Mouse (Mus musculus) cortical plate, adult 2 months (tissue): ENCODE data around the gene Snx18. TPM values are rescaled to one million over a fixed set of nuclear protein-coding genes. Genes with fewer than 3 reads are reported as not detected.

Experiments
- H3K27ac ChIP-seq: fragments of 200-500 bp; 2 replicates; pipeline ENCODE4 v1.5.1; 2012; ENCODE audit warnings: low read length, control low read depth, inconsistent platforms; ENCODE audit not compliant: insufficient read depth
- H3K4me1 ChIP-seq: fragments of 200-500 bp; 2 replicates; pipeline ENCODE4 v1.6.1; 2011; ENCODE audit warnings: low read length; ENCODE audit not compliant: control insufficient read depth, insufficient read depth
- H3K4me3 ChIP-seq: fragments of 200-500 bp; 2 replicates; pipeline ENCODE4 v1.5.1; 2011; ENCODE audit warnings: mild to moderate bottlenecking, low read length, control low read depth; ENCODE audit not compliant: insufficient read depth
- CTCF ChIP-seq: fragments of 200-500 bp; IDR thresholded peaks from 2 replicates; pipeline ENCODE4 v1.5.1; 2011; ENCODE audit warnings: mild to moderate bottlenecking, control low read depth, low read length; ENCODE audit not compliant: insufficient read depth; ENCODE audit errors: extremely low read depth
- POLR2A ChIP-seq: fragments of 200-500 bp; IDR thresholded peaks from 2 replicates; pipeline ENCODE4 v1.6.1; 2011; ENCODE audit warnings: mild to moderate bottlenecking, low read length, control low read depth; ENCODE audit not compliant: insufficient read depth; ENCODE audit errors: extremely low read depth
- polyA plus RNA-seq: library from polyadenylated mRNA; depleted of rRNA; stranded (reverse); fragments of >200 nt; gene quantifications from 2 replicates; pipeline ENCODE4 v1.2.3, GENCODE M21; 2012

Gene Snx18
- polyA plus RNA-seq, 1 experiment: 13.8 TPM

DNA sequence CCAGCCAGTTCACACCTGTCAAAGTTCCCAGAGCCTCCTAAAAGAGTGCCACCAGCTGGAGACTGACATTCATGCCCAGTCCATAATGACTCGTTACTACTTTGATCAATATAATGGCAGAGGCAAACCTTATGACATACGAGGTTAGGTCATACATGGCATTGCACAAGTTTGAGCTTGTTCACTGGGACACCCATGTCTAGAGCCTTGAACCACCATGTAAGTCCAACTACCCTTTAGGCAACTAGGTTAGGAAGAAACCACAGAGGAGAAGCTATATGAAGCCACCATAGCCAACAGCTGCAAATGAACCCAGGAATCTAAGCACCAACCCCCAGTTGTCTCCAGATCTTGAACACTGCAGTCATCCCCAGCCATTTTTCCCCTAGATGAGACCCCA is 45.0 kb downstream of the Snx18 start:
- H3K27ac ChIP-seq: no peak overlapping the region
- TF ChIP-seq POLR2A: no peak
- no peak for TF ChIP-seq CTCF
- H3K4me1 ChIP-seq: no peaks in the 10 kb centered on the region; the same call in 1 of the 2 replicates
- H3K4me3 ChIP-seq: no peak overlapping the region

DNA sequence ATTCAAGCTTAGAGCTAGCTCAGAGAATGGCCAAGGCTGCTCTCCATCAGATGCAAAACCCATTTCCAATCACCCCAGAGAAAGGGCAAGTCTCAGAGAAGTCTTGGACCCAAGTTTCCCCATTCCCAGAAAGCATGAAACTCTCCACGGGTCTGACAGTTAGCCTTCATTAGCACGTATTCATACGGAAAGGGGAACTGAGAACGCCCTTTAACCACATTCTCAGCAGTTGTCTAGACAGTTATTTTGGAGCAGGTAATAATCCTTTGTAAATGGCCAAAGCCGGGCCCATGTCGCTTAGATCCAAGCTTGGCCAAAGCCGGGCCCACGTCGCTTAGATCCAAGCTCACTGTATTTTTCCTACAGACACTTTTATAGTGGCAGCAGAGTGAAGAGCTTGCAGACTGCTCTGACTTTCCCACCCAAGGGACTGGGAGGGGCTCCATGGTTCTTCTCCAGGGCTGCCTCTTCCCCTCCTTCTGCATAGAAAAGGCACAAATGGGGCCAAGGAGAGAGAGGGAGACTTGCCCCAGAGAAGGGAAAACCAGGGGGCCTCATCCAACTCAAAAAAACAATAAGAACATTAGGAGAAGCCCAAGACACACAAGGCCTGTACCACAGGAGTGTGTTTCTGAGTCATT is 46.2 kb downstream of the Snx18 start:
- no peak for TF ChIP-seq POLR2A
- TF ChIP-seq CTCF: no peak
- Histone ChIP-seq H3K4me1 (no peaks in the 10 kb centered on the region; the same call in 1 of the 2 replicates), H3K4me3 (no peak overlapping the region), H3K27ac (no peak overlapping the region)

DNA sequence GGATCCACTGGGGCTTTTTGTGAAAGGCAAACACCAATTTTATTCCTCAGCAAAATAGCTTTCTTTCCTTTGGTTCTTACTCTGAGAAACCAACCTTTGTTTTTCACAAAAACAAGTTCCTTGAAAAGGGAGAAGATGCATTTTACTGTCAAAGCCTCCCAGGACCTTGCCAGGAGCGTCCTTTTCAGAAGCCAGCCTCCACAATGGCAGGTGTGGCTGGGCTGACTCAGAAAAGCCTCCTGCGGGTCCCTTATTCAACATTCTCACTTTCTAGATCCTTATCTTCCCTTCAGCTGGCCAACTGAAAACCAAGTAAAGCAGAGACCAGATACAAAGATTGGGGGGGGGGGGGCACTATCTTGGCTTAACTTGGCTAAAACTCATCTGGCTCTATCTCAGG is 48.8 kb downstream of the Snx18 start:
- TF ChIP-seq POLR2A: no peak
- no peak for TF ChIP-seq CTCF
- no peak overlapping the region for H3K27ac ChIP-seq
- no peak overlapping the region for H3K4me3 ChIP-seq
- no peaks in the 10 kb centered on the region; the same call in 1 of the 2 replicates for H3K4me1 ChIP-seq

DNA sequence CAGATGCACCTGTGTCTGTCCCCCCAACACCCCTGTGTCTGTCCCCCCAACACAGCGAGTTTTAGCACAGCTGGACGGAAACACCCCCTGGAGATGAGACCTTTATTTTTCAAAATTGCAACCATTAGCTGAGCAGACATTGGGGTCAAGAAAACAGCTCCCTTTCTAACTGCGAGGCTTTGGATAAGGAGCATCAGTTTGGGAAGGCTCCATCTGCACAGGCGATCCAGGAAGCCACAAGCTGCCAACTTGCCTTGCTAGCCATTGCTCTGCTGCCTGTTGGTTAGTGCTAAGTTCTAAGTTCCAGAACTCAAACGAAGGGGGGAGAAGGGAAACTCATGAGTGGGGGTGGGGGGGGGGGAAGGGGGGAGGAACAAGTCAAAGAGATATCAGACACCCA is 51.4 kb downstream of the Snx18 start:
- TF ChIP-seq POLR2A: no peak
- TF ChIP-seq CTCF: no peak
- no peak overlapping the region; the same call in 1 of the 2 replicates for H3K27ac ChIP-seq
- H3K4me1 ChIP-seq: no peaks in the 10 kb centered on the region; the same call in 1 of the 2 replicates
- H3K4me3 ChIP-seq: no peak overlapping the region

DNA sequence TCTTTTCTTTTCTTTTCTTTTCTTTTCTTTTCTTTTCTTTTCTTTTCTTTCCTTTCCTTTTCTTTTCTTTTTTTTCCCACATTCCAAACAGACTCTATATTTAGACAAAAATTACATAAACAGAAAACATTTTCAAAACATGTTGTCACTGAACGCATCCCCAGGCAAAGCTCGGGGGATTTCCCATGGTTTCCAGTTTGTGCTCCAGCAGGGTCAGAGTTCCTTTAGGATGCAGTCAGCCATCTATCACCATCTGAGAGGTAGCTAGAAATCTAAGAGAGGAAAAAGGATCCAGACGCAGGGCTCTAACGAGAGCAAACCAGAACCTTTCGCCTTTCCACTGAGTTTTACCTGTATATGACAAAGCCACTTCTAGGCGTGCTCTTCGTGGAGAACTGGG is 52.0 kb downstream of the Snx18 start:
- Histone ChIP-seq H3K4me1 (no peaks in the 10 kb centered on the region; the same call in 1 of the 2 replicates), H3K4me3 (no peak overlapping the region), H3K27ac (no peak overlapping the region; the same call in 1 of the 2 replicates)
- TF ChIP-seq CTCF (no peak), POLR2A (no peak)

DNA sequence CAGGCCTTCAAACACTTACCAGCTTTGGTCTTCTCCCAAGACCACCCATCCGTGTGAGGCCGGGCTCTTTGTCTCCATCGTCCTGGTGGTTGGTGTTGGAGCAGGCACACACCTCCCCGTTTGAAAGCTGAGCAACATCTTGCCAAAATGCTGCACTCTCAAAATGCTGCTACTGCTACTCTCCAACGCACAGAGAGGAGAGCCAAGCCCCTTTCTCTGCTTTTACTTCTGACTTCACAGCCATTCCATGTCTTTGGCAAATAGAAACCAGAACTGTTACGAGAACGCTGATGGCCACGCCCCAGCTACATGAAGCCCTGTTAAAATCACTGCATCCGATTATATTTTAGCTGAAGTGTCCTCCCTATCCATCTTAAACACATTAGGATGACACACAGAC is 58.7 kb downstream of the Snx18 start:
- H3K4me1 ChIP-seq: no peaks in the 10 kb centered on the region
- TF ChIP-seq POLR2A (no peak), CTCF (no peak)
- H3K27ac ChIP-seq: no peak overlapping the region
- H3K4me3 ChIP-seq: no peak overlapping the region

DNA sequence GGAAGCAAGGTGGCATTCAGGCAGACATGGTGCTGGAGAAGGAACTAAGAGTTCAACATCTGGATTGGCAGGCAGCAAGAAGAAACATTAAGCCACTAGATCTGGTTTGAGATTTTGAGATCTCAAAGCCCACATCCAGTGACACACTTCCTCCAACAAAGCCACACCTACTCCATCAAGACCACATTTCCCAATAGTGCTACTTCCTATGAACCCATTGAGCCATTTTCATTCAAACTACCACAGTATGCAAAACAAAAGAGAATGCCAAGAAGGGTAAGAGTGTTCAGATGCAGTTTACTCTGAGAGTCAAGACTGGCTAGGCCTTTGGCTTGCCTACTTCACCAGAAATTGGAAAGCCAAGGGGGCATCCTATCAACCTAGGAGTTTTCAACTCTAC is 61.8 kb downstream of the Snx18 start:
- H3K4me1 ChIP-seq: no peaks in the 10 kb centered on the region
- H3K27ac ChIP-seq: no peak overlapping the region
- no peak overlapping the region for H3K4me3 ChIP-seq
- TF ChIP-seq CTCF (no peak), POLR2A (no peak)

DNA sequence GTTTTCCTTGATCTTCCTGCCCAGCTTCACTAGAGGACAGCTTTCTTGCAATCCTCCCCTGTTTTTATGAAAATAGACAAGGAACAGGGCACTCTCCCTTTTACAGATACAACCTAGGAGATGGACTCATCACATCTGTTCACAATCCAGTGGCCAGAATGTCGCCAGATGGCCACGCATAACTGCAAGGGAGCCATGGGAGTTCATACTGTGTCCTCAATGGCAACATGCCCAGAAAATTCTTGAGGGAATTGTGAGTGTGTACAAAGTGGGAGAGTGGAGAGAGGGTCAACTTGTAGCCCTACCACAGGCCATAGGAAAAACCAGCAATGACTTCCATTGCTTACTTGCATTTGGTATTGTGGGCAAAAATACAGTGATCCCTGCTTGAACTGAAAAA is 63.1 kb downstream of the Snx18 start:
- Histone ChIP-seq H3K4me3 (no peak overlapping the region), H3K4me1 (no peaks in the 10 kb centered on the region), H3K27ac (no peak overlapping the region)
- TF ChIP-seq POLR2A: no peak
- no peak for TF ChIP-seq CTCF

DNA sequence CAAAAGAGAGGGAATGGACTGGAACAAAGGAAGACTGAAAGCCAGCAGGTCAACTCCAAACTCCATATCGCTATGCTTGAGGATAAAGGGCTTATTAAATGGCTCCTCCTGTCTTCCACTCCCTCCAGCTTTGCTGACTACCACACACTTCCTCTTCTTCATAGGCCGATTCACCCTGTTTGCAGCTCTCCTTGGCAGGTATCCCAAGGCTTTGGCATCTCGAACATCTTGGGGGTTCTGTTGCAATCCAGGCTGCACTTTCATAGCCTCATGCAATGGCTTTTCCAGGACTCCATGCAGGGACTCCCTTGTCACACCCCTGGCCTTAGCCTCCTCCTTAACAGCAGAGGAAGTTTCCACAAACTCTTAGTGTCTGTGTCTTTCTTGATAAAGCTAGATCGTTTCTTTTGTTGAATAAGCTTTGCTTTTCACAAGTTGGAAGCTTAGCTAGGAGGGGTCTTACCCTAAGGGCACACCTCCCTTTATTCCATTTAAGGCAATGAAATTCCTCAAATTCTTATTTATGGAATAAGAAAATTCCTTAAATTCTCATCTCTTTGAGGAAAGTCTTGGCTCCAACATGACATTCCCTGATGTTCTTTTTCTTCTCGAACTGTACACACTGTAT is 64.6 kb downstream of the Snx18 start:
- H3K4me1 ChIP-seq: no peaks in the 10 kb centered on the region
- no peak overlapping the region for H3K4me3 ChIP-seq
- no peak overlapping the region for H3K27ac ChIP-seq
- TF ChIP-seq CTCF: no peak
- no peak for TF ChIP-seq POLR2A

DNA sequence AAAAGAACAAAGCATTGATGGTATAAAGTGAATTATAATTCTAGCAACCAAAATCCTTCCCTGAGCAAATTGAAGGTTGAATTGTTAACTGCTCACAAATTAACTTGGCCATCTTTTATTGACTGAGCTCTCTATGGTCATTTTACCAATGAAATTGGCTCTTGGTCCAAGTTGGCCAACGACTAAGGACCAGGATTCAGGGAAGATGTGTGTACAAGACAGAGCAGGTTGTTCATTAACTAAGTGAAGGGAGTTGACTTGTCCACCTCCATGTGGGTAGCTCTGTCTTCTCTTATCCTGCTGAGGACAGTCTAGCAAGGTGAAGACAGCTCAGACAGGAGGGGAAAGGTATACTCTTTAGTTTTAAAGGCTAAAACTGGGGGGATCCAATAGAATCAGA is 66.0 kb downstream of the Snx18 start:
- Histone ChIP-seq H3K27ac (no peak overlapping the region), H3K4me3 (no peak overlapping the region), H3K4me1 (no peaks in the 10 kb centered on the region)
- TF ChIP-seq POLR2A (no peak), CTCF (no peak)
